Mouse (Mus musculus) megakaryocyte, embryonic 14.5 days (primary cell): ENCODE data around the gene Odf2. TPM values are rescaled to one million over a fixed set of nuclear protein-coding genes. Genes with fewer than 3 reads are reported as not detected.

Experiments
- H3K27me3 ChIP-seq: replicated peaks from 2 replicates; pipeline ENCODE3; 2012; ENCODE audit warnings: inconsistent platforms
- H3K36me3 ChIP-seq: replicated peaks from 2 replicates; pipeline ENCODE3; 2012; ENCODE audit warnings: low read length, inconsistent platforms, mixed read lengths
- H3K4me1 ChIP-seq: 2 replicates; pipeline ENCODE4 v1.6.1; 2012; ENCODE audit warnings: inconsistent platforms
- H3K4me3 ChIP-seq: replicated peaks from 2 replicates; pipeline ENCODE3; 2012; ENCODE audit warnings: moderate library complexity, mild to moderate bottlenecking, inconsistent platforms
- H3K9me3 ChIP-seq: 2 replicates; pipeline ENCODE4 v1.6.1; 2012; ENCODE audit warnings: inconsistent platforms
- FLI1 ChIP-seq: IDR thresholded peaks from 2 replicates; pipeline ENCODE4 v1.6.1; 2012; ENCODE audit warnings: low read length, inconsistent platforms, mixed read lengths
- GATA1 ChIP-seq: IDR thresholded peaks from 3 replicates; pipeline ENCODE4 v1.6.1; 2012; ENCODE audit warnings: mixed read lengths, low read length, inconsistent platforms, borderline replicate concordance
- polyA plus RNA-seq: library from polyadenylated mRNA; stranded (reverse); fragments of >175 nt; gene quantifications from 2 replicates; pipeline ENCODE4 v1.2.3, GENCODE M21; 2012; ENCODE audit warnings: low replicate concordance; ENCODE audit not compliant: insufficient read depth

Odf2 gene
- polyA plus RNA-seq, 1 experiment = 19.1 TPM

GRCm38 (mm10) chr2:29849841-29850480, 39.1 kb upstream of the Odf2 start:
- H3K4me1 ChIP-seq = peaks cover 77% of the 10 kb centered on the region
- no peaks in the 10 kb centered on the region for H3K9me3 ChIP-seq
- peaks cover 27% of the 10 kb centered on the region for H3K36me3 ChIP-seq
- peaks cover 13% of the 10 kb centered on the region for H3K27me3 ChIP-seq
- H3K4me3 ChIP-seq = no peak overlapping the region
- TF ChIP-seq GATA1 (no peak), FLI1 (no peak)

- Histone ChIP-seq H3K4me3 (no peak overlapping the region), H3K36me3 (peaks cover 7% of the 10 kb centered on the region), H3K27me3 (peaks cover 43% of the 10 kb centered on the region), H3K4me1 (peaks cover 81% of the 10 kb centered on the region), H3K9me3 (no peaks in the 10 kb centered on the region)
- TF ChIP-seq FLI1 = no peak
- TF ChIP-seq GATA1 = no peak
These were observed 36.0 kb upstream of the Odf2 start for GRCm38 (mm10) chr2:29852957-29853485.

- H3K27me3 ChIP-seq = peaks cover 48% of the 10 kb centered on the region
- H3K4me1 ChIP-seq = peaks cover 81% of the 10 kb centered on the region
- H3K9me3 ChIP-seq = no peaks in the 10 kb centered on the region
- TF ChIP-seq FLI1 (no peak), GATA1 (no peak)
- H3K4me3 ChIP-seq = no peak overlapping the region
- H3K36me3 ChIP-seq = peaks cover 1% of the 10 kb centered on the region
These were observed 35.3 kb upstream of the Odf2 start for GRCm38 (mm10) chr2:29853736-29854135.

GRCm38 (mm10) chr2:29855585-29856210, 33.3 kb upstream of the Odf2 start:
- TF ChIP-seq FLI1 = no peak
- TF ChIP-seq GATA1 = no peak
- Histone ChIP-seq H3K4me1 (peaks cover 78% of the 10 kb centered on the region), H3K9me3 (no peaks in the 10 kb centered on the region), H3K36me3 (no peaks in the 10 kb centered on the region), H3K4me3 (no peak overlapping the region), H3K27me3 (peaks cover 48% of the 10 kb centered on the region)

GRCm38 (mm10) chr2:29856451-29857260, 32.4 kb upstream of the Odf2 start:
- Histone ChIP-seq H3K4me1 (peaks cover 74% of the 10 kb centered on the region), H3K27me3 (peaks cover 48% of the 10 kb centered on the region), H3K9me3 (no peaks in the 10 kb centered on the region), H3K4me3 (no peak overlapping the region), H3K36me3 (no peaks in the 10 kb centered on the region)
- TF ChIP-seq GATA1 = no peak

- Histone ChIP-seq H3K4me3 (no peak overlapping the region), H3K36me3 (no peaks in the 10 kb centered on the region), H3K27me3 (peaks cover 48% of the 10 kb centered on the region), H3K9me3 (no peaks in the 10 kb centered on the region), H3K4me1 (peaks cover 72% of the 10 kb centered on the region)
- TF ChIP-seq FLI1 (no peak), GATA1 (no peak)
These were observed 31.7 kb upstream of the Odf2 start for GRCm38 (mm10) chr2:29857341-29857740.

- Histone ChIP-seq H3K4me3 (no peak overlapping the region), H3K36me3 (no peaks in the 10 kb centered on the region), H3K4me1 (peaks cover 75% of the 10 kb centered on the region), H3K9me3 (no peaks in the 10 kb centered on the region), H3K27me3 (peaks cover 50% of the 10 kb centered on the region)
- TF ChIP-seq FLI1 = no peak
- TF ChIP-seq GATA1 = no peak
These were observed 31.1 kb upstream of the Odf2 start for GRCm38 (mm10) chr2:29857967-29858366.

GRCm38 (mm10) chr2:29858748-29859473, 30.1 kb upstream of the Odf2 start:
- peaks cover 76% of the 10 kb centered on the region for H3K4me1 ChIP-seq
- H3K27me3 ChIP-seq = peaks cover 44% of the 10 kb centered on the region
- no peaks in the 10 kb centered on the region for H3K36me3 ChIP-seq
- no peaks in the 10 kb centered on the region for H3K9me3 ChIP-seq
- H3K4me3 ChIP-seq = no peak overlapping the region
- TF ChIP-seq GATA1 (no peak), FLI1 (no peak)

- Histone ChIP-seq H3K36me3 (no peaks in the 10 kb centered on the region), H3K4me3 (peak overlapping the region; percentile 44), H3K9me3 (no peaks in the 10 kb centered on the region), H3K27me3 (peaks cover 4% of the 10 kb centered on the region), H3K4me1 (peaks cover 70% of the 10 kb centered on the region)
- TF ChIP-seq FLI1 (no peak), GATA1 (no peak)
These were observed 23.9 kb upstream of the Odf2 start for GRCm38 (mm10) chr2:29865125-29865524.
